Mouse (Mus musculus) layer of hippocampus, adult 9-10 months (tissue): Measurements from ENCODE around the gene Pias3.
"Not testable (repeated sequence)": the region's sequence is repeated elsewhere in the genome, so short reads cannot be mapped to it uniquely, and the experiment has no call there.

ENCODE experiments used
- DNase-seq: peaks from one replicate; pipeline ENCODE4 v3.0.0; 2022; ENCODE audit warnings: low spot score

The Pias3 gene

DNA sequence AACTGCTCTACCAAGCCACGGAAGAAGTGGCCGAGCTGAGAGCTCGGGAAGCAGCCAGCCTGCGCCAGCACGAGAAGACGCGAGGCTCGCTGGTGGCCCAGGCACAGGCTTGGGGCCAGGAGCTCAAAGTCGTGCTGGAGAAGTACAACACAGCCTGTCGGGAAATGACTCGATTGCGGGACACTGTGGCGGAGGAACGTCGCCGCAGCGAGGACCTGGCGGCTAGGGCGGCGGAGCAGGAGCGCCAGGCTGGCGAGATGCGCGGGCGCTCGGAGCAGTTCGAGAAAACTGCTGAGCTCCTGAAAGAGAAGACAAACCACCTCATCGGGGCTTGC lies 11.4 kb upstream of the Pias3 start:
- DNase-seq: no peak

DNA sequence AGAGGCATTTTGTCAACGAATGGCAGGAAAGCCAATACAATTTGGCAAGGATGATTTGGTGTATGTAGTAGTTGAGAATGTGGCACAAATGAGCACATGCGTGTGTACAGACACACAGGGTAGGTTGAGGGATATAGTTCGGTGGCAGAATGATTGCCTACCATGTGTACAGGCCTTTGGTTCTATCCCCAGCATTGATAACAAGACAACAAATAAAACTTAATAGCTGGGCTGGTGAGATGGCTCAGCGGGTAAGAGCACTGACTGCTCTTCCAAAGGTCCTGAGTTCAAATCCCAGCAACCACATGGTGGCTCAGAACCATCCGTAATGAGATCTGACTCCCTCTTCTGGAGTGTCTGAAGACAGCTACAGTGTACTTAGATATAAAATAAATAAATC lies 10.1 kb upstream of the Pias3 start:
- DNase-seq: not testable (repeated sequence)

DNA sequence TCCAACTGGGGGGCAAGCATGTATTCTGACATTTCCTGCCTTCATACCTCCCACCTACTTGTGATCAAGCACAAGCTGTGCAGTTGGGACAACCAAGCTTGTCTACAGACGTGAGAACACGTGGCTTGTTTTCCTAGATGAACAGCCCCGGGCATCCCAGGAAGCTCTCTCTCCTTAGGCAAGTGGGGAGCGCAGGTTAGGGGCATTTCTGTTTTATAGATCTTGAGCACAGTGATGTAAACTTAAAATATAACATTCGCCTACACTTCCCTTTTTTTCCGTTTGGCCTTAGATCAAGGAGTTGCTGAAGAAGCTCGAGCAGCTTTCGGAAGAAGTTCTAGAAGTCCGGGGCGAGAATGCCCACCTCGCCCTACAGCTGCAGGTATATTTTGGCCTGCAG lies 7.3 kb upstream of the Pias3 start:
- no peak for DNase-seq

DNA sequence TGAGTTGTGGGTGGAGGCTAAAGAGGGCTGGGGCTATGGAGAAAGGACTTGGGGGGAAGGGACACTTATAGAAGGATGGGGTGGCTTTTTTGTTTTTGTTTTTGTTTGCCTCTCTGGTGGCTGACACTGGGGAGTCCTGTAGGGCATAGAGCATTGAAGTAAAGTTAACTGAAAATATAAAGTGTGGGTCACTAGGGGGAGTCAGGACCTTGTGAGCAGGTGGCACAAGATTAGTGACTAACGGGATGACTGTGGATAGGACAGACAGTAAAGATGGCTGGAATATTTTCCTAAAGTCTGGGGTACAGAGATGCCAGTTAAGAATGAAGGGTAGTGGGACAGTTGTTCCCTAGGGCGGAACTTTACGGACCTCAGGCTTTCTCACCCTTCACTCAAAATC lies 5.9 kb upstream of the Pias3 start:
- no peak for DNase-seq

DNA sequence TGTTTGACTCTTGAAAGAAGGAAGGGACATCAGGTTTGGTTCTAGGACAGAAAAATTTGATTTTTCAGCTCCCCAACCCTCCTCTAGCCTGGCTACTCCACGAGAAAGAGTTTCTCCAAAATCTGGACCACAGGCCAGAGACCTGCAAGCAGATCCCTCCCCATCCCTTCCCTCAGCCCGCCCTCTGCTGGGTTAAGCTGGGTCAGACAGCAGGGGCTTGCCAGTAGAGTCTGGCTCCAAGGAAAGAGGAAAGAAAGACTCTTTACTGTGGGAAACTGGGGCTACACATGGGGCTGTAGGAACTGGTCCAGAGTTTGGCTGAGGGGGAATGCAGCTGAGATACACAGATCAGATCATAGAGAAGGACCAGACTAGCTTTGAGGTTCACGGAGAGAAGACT lies 3.7 kb upstream of the Pias3 start:
- no peak for DNase-seq

DNA sequence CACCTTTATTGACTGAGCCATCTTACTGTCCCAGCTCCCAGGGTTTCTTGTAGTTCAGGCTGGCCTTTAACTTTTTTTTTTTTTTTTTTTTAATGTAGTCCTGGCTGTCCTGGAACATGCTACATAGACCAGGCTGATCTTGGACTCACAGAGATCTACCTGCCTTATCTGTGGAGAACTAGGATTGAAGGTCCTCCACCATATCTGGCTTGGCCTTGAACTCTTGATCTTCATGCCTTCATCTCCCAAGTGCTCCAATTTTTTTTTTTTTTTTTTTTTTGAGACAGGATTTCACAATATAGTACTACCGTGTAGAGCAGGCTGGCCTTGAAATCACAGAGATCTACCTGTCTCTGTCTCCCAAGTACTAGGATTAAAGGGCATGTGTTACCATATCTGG lies 2.6 kb upstream of the Pias3 start:
- no peak for DNase-seq

DNA sequence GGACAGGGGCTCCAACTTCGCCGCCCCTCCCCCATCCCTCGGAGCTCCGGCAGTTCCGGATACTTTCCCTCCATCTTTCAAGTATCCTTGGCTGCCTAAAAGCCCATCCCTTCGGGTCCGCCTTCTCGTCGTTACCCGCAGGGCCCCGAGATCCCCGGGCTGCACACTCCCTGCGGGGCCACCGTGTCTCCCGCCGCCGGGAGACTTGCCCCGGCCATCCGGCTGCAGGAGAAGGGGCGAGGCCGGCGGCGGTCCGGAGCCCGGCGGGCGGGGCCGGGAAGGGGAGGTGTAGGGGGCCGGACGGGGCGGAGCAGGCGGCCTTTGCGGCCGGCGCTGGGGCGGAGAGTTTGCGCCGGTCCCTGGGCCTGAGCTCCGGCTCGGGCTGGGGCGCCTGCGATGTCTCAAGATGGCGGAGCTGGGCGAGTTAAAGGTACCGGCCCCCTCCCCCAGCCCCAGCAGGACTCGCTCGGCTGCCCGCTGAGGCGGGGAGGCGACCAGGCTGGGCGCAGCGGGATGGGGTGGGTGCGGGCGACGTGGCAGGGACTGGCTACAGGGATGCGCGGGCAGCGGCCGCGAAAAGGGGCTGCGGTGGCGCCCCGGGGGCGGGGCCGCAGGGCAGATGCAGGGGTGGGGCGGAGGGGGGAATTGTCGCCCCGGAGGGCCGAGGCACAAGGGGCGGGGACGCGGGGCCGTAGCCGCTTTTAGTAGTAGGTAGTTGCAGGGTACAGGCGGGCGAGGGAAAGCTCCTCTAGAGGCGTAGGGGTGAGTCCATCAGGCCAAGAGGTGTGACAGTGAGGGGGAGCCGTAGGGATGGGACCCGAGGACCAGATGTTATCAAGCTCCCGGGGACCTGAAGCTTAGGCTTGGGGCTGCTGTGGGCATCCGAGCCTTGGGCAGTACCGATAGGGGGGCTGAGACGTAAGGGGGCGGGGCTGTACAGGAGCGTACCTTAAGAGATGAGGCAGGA lies 865 bp downstream of the Pias3 start:
- DNase-seq: peak; percentile 55

DNA sequence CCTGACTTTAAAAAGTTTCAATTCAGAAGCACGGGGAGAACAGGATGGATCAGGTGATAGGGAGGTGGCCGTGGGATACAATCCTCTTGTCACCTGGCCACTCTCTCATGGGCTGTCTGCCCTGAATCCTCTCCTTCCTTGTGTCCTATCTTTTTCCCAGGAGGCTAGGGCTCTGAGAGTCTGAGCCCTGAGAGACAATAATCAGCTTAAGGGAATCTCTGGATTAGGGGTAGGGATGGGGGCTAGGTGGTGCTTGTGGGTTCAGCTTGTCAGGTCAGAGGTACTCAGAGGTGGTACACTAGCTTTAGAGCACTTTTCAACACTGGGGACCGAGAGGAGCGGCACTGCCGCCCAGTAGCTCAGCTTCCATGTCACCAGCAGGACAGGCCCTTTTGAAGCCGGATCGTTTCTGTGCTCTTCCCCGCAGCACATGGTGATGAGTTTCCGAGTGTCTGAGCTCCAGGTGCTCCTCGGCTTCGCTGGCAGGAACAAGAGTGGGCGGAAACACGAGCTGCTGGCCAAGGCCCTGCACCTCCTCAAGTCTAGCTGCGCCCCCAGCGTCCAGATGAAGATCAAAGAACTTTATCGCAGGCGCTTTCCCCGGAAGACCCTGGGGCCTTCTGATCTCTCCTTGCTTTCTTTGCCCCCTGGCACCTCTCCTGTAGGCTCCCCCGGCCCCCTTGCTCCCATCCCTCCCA lies 3.0 kb downstream of the Pias3 start:
- no peak for DNase-seq

DNA sequence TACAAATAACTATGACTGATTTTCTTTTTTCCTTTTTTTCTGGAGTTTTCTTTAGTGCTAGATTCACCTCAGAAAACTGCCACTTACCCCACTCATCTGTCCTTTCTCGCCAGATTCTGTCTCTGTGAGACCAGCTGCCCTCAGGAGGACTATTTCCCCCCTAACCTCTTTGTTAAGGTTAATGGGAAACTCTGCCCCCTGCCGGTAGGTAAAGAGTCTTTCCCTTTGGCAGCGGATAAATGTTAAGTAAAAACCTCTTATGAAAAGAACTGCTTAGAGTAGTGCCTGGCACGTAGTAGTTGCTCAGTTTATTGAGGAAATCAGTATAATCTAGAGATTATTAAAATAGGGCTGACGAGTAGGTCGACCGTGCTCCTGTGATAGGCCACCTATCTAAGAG lies 4.2 kb downstream of the Pias3 start:
- no peak for DNase-seq

DNA sequence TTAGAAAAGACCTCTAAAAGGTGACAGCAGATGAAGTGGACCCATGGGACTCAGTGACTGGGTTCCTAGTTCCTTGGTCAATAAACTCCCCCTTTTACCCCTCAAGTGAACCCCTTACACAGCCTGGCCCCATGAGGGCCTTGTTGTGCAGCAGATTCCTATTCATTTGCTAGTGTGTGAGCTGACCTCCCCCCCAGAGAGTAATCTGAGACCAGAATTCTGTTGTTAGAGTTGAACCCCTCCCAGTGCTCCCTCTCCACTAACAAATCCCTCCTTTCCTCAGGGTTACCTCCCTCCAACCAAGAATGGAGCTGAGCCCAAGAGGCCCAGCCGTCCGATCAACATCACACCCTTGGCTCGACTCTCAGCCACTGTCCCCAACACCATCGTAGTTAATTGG lies 4.8 kb downstream of the Pias3 start:
- DNase-seq: no peak

DNA sequence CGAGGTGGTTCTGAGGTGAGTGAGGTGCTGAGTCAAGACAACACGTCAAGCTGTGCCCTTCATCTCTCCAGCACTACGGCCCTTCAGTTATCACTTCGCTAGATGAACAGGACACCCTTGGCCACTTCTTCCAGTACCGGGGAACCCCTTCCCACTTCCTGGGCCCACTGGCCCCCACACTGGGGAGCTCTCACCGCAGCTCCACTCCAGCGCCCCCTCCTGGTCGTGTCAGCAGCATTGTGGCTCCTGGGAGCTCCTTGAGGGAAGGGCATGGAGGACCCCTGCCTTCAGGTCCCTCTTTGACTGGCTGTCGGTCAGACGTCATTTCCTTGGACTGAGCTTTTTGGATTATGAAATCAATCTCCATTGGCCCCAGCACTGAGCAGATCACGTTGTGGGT lies 8.6 kb downstream of the Pias3 start:
- no peak for DNase-seq

DNA sequence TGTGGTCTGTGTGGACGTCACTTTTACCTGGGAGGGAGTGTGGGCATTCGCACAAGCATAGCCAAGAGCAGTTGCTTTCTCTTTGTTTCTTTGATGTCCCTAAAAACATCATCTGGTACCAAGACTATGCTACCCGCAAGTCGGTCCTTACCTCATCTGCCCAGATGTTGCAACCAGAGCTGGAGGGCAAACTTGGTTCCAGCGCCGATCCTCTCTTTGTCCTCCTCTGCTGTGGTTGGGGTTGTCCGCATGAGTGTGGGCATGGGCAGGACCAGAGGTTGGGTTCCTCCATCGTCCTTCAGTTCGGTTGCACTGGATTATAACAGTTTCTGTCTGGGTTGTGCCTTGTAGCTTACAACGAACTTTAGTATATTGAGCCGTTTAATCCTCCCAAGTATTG lies 10.0 kb downstream of the Pias3 start:
- no peak for DNase-seq

DNA sequence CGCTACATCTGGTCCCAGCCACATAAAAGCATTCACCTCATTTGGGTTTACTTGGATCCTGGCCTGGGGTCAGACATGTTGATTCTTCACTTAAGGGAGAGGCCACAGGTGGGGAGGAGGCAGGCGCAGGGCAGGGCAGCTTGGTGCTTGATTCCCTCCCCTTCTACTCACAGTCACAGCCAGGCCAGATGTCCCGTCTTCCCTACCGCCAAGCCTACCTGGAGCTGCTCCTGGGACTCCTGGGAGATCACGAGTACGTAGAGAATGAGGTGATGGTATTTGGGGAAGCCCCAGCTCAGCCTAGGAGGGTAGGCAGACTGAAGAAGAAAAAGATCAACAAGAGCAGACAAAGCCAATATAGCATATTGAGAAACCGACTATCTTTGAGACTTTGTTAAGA lies 10.8 kb downstream of the Pias3 start:
- no peak for DNase-seq

DNA sequence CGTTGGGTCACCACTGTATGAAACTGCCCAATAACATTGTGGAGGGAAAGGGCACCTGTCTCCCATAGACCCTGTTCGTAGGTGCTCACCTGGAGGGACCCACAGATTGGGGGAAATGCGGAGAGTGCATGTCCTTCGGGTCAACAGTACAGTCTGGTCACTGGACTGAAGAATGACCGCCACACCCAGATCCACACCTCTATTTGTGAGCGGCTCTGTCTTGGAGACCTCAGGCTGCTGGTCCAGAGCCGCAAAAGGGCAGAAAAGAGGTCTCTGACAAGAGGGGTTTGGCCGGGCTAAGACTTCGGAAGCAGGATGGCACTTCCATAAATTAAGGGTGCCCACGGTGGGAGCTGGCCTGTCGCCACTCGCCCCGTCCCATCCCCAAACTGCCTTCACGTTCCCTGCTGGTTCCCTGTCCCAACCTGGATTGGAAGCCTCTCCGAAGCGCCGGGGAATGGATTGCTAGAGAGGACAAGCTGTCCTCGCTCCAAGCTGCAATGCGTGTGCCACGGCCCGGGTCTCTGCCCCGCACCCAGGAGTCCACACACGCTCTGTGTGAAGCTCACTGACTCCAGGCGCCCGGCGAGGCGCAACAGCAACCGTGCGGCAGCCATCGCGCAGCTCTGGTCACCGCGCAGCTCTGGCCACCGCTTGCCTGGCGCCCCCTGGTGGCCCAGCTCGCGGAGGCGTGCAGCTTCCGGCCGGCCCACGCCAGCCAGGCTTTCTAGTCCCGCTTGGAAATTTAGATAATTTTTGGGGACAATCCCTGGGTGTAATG lies 11.9 kb downstream of the Pias3 start, which contains the start of gene Nudt17:
Nudt17 (minus strand) TSS at position 660 of the 781 bp plus-strand sequence.
- DNase-seq: peak; percentile 44

DNA sequence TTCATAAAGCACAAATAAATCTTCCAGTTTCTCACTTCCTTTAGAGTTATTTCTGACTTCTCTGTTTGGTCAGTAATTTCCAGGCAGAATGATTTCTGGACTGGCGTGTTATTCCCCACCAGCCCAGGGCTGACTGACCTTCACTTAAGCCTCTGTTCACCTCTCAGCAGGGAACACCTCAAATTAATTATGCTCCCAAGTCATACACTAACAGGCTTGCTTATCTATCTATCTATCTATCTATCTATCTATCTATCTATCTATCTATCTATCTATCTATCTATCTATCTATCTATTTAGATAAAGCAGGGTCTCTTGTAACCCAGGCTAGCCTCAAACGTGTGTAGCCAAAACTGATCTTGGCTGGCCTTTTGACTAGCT lies 12.5 kb downstream of the Pias3 start:
- DNase-seq: no peak

DNA sequence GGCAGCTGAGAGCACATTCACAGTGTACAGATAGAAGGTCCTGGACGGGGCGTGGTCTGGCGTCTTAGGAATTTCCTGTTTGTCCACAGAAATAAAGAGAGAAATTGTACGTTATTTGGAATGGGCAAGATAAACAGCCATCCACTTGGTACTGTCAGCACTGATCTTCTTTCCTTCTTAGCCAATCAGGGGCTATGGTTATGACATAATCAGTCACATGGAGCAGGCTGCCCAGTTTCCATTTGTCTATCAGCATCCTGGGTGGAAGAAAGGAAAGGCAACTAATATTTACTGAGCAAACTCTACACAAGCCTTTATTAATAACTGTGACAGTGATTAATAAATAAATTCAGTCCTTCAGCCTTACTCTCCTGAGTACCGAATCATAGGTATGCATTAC lies 18.1 kb downstream of the Pias3 start:
- no peak for DNase-seq

DNA sequence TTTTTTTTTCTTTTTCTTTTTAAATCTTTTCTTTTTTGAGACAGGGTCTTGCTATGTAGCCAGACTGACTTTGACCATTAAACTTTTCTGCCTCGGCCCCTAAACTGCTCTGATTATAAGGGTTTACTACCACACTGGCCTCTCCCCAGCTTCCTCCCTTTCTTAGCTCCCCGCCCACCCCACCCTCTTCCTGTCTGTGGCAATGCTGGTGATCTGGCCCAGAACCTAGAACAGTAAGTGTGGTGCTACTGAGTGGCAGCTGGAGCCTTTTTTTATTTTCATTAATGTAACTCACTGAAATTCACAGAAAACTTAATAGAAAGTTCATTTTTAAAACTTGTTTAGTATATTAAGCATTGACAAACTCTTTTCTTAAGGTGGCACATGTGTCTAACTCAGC lies 19.7 kb downstream of the Pias3 start:
- DNase-seq: no peak

DNA sequence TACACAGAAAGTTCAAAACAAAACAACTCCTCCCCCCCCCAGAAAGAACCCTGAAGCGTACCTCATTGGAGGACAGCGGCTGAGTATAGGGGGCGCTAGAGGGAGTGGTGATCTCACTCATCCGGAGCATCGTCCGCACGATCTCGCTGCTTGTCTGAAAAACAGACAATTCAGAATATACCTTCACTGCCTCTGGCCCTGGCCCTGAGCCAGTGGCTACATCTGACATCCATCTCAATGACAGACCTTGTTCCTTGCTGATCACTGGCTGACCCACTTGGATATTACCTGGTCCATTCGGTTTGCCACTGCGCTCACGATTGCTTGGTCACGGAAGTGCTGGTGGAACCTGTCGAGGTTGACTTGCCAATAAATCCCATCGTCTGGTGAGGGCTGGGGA lies 23.0 kb downstream of the Pias3 start:
- no peak for DNase-seq

DNA sequence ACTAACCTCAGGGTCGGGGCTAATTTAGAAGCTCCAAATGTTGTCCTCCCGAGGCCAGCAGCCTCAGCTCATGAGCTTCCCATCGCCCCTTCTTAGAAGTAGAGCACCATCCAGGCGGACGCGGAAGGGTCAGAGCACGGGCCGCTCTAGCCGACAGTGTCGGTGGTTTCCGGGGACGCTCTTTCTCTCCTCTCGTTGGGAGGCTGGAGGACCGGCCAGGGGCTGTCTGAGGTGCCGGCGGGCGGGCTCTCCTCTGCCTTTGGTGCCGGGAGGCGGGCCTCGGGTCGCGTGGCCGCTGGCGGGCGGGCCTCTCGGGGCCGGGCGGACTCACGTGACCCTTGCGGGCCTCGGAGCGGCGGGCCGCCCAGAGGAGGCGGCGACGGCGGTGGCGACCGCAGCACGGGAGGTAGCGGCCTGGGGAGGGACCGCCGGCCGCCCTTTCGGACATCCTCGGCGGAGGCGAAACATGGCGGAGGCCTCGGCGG lies 31.2 kb downstream of the Pias3 start, which contains the start of the genes Polr3c and Rnf115:
Polr3c (minus strand) TSS at position 286 of the 485 bp plus-strand sequence.
Rnf115 (plus strand) TSS at position 322 of the 485 bp plus-strand sequence.
- peak; percentile 81 for DNase-seq

DNA sequence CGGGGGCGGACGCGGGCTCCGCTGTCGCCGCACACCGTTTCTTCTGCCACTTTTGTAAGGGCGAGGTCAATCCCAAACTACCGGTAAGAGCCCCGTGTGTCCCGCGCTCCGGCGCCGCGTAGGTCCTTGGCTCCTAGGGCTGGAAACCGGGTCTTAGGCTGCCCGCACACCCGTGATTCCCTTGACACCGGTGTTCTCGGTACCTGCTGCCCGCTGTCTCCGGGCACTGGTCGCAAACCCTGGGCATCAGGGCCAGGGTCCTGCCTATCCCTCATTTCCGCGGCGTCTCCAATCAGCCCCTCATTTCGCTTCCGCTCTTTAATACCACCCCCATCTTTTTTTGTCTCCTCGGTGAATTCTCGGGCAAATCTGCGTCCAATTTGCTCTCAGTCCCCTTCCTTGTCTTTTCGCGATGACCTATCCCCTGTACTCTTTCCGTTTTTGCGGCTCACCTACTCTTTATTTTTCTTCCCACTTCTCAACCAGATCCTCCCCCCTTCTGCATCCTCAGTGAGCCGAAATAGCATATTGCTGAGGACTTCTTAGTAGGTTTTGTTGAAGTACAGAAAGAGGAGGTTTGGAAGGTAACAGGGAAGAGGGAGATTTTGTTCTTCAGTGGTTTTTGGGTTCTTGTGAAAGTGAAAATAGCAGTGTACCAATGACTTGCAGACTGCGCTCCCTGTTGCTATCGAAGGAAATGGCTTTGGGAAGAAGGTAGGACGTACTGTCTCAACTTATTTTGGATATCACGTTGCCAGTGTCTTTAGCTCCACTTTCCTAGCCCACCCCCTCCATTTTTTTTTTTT lies 31.8 kb downstream of the Pias3 start:
- DNase-seq: no peak

DNA sequence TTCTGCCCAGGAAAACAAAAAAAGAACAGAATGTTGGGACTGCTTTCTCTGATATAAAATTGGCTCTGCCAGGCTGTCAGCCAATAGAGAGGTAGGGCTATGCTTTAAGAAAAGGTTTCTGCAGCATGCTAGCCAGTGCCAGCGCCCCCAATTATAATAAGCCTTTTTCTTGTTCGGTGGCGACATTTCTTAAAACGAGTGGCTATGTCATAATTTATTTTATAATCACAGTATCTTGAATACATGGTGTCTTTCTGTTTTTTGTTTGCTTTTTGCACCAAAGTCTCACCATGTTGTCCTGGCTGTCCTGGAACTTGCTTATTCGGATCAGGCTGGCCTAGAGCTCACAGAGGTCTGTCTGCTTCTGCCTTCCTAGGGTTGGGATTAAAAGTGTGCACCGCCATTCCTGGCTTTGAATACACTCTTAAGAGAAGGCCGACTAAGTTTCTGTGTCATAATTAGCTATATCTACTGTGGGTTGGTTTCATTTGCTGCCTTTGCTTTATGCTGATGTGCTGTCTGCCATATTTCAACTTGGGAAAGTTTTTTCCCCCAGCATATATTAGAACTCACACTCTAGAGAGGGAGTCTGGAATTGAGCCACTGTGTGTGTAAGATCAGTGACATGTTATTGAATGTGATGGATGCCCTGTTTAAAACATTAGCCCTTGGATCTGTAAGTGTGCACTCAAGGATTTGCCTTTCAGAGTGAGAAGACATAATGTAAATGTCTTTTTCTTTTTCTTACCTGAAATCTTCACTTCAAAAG lies 32.6 kb downstream of the Pias3 start:
- DNase-seq: no peak
